In genomic region chr7:24538154-24538553, GRCm38 (mm10) we compare ENCODE assay signal across 14 mouse cellular contexts. TPM values are rescaled to one million over a fixed set of nuclear protein-coding genes. Genes with fewer than 3 reads are reported as not detected.
A peak's percentile ranks its signal among the peaks of the same experiment; 100 is the strongest.
DNase-seq lines count a peak whose midpoint lies in the region; TF ChIP-seq lines count a peak whose summit lies in the region.
"Had no signal": no experiment of that assay in that cellular context is flagged by ENCODE, and none has a peak within 500 bp of the region (broad histone marks: within the 10 kb centered on the region; RNA-seq: fewer than 3 reads in every experiment).

No protein-coding gene starts in this region.

- H3K36me3 ChIP-seq in limb, embryonic 10.5 days: peaks cover 34% of the 10 kb centered on the region

- peak; percentile 50 for DNase-seq in cerebellum, adult 11-12 months
- no peak for DNase-seq in cerebellum, adult 9-11 months
- peak in 1 of 2 experiments; percentile 62 for DNase-seq in layer of hippocampus, adult 2 months (ENCODE audit: low spot score in 2 of 2)
- DNase-seq in layer of hippocampus, adult 11-12 months (ENCODE audit: low spot score): no peak
- DNase-seq in right cerebral cortex, postnatal 10 days (ENCODE audit: low spot score in 2 of 2): peak; percentile 64 to 71
- DNase-seq in right cerebral cortex, adult 18-20 months: no peak
- DNase-seq in limb, embryonic 10.5 days (ENCODE audit: low spot score): no peak
- DNase-seq in embryo, embryonic 10.5 days (ENCODE audit: low spot score): no peak
- DNase-seq: thymus, postnatal 25 days had no signal

- TF ChIP-seq CTCF in layer of hippocampus, adult 2 months (conservative IDR thresholded peaks at IDR 0.05): peak; percentile 59

- no peak overlapping the region; the same call in 1 of the 2 replicates for H3K27ac ChIP-seq in layer of hippocampus, adult 2 months
- H3K27ac ChIP-seq in limb, embryonic 10.5 days: no peak overlapping the region

- H3K4me1 ChIP-seq in limb, embryonic 10.5 days: peaks cover 18% of the 10 kb centered on the region

- WGBS in limb, embryonic 10.5 days: 52% methylated on average over 5 of the region's 5 CpGs

- H3K9me3 ChIP-seq in limb, embryonic 10.5 days (replicated peaks): no peaks in the 10 kb centered on the region

- H3K4me3 ChIP-seq in layer of hippocampus, adult 2 months: no peak overlapping the region
- H3K4me3 ChIP-seq in limb, embryonic 10.5 days: no peak overlapping the region

- H3K27me3 ChIP-seq in limb, embryonic 10.5 days (ENCODE audit: low read depth, poor library complexity, severe bottlenecking): peaks cover 24% of the 10 kb centered on the region

RNA-seq across cellular contexts. Expression of gene Irgq, which starts 7.7 kb away (rescaled TPM):
- total RNA-seq in layer of hippocampus, adult 2 months (2021): 10 to 100 TPM; 61.9 to 63.0 TPM
- 6.5 and 8.4 TPM in 2 replicates for polyA plus RNA-seq in limb, embryonic 10.5 days (2016; fragmentation: Nextera tagmentation; extraction: Ambion mirVana)

RNA-seq across cellular contexts. Expression of gene Pinlyp, which starts 7.8 kb away (rescaled TPM):
- total RNA-seq in layer of hippocampus, adult 2 months (2021): not detected
- not detected in 2 replicates for polyA plus RNA-seq in limb, embryonic 10.5 days (2016; fragmentation: Nextera tagmentation; extraction: Ambion mirVana)
- total RNA-seq: gastrocnemius, postnatal 10 days had no signal
- polyA plus RNA-seq: liver, embryonic 16.5 days; midbrain, embryonic 11.5 days had no signal

RNA-seq across cellular contexts. Expression of gene Xrcc1, which starts 7.9 kb away (rescaled TPM):
- 10 to 100 TPM; 38.9 to 40.9 TPM for total RNA-seq in layer of hippocampus, adult 2 months (2021)
- 163 and 182 TPM in 2 replicates for polyA plus RNA-seq in limb, embryonic 10.5 days (2016; fragmentation: Nextera tagmentation; extraction: Ambion mirVana)

RNA-seq across cellular contexts. Expression of gene AC161166.1, which starts 25.9 kb away (rescaled TPM):
- not detected for total RNA-seq in layer of hippocampus, adult 2 months (2021)
- polyA plus RNA-seq in limb, embryonic 10.5 days (2016; fragmentation: Nextera tagmentation; extraction: Ambion mirVana): 1.0 and 1.4 TPM in 2 replicates
- total RNA-seq: gastrocnemius, postnatal 10 days had no signal
- polyA plus RNA-seq: brain, embryonic 14.5 days; cortical plate, adult 2 months; liver, embryonic 16.5 days had no signal

RNA-seq across cellular contexts. Expression of gene Zfp428, which starts 31.3 kb away (rescaled TPM):
- total RNA-seq in layer of hippocampus, adult 2 months (2021): 10 to 100 TPM; 32.6 to 41.6 TPM
- polyA plus RNA-seq in limb, embryonic 10.5 days (2016; fragmentation: Nextera tagmentation; extraction: Ambion mirVana): 107 and 130 TPM in 2 replicates

Comparison
In these comparisons a context has a peak if more than half of its experiments do, and no peak if none do; other contexts are left out.
1. DNase-seq: peak in cerebellum, adult 11-12 months (single experiment) and right cerebral cortex, postnatal 10 days (2 of 2); none in cerebellum, adult 9-11 months (single experiment), layer of hippocampus, adult 11-12 months (single experiment), right cerebral cortex, adult 18-20 months (single experiment), limb, embryonic 10.5 days (single experiment) and embryo, embryonic 10.5 days (single experiment).